Mouse (Mus musculus): ENCODE data around the gene Spata32.

- no peak for TF ChIP-seq GATA1 (IDR thresholded peaks at IDR 0.05; ENCODE audit: borderline replicate concordance, low read length)
- TF ChIP-seq FLI1 (IDR thresholded peaks at IDR 0.05; ENCODE audit: low read length) = no peak
Measured at GRCm38 (mm10) chr11:103223444-103223843, 5.2 kb upstream of the Spata32 start.
